Mouse (Mus musculus) G1E (cell line): ENCODE measurements around the gene Adap1. TPM values are rescaled to one million over a fixed set of nuclear protein-coding genes. Genes with fewer than 3 reads are reported as not detected.

Experiments
- ATAC-seq: 2 replicates; pipeline ENCODE4 v1.8.0; 2016; ENCODE audit warnings: mild to moderate bottlenecking; ENCODE audit not compliant: insufficient number of reproducible peaks, poor library complexity, low FRiP score, severe bottlenecking; ENCODE audit errors: extremely low read depth
- DNase-seq: peaks from one replicate; pipeline ENCODE4 v3.0.0; 2012; ENCODE audit warnings: low spot score
- H3K27me3 ChIP-seq: 2 replicates; pipeline ENCODE4 v1.6.1; 2012; ENCODE audit warnings: mild to moderate bottlenecking, low read length, inconsistent platforms; ENCODE audit not compliant: insufficient read depth
- H3K36me3 ChIP-seq: replicated peaks from 2 replicates; pipeline ENCODE3; 2012; ENCODE audit warnings: mild to moderate bottlenecking, inconsistent platforms
- H3K4me1 ChIP-seq: 2 replicates; pipeline ENCODE4 v1.6.1; 2012; ENCODE audit warnings: low read depth, low read length, inconsistent platforms, mixed read lengths; ENCODE audit not compliant: insufficient read depth
- H3K4me3 ChIP-seq: 2 replicates; pipeline ENCODE4 v1.5.1; 2012; ENCODE audit warnings: low read depth, mild to moderate bottlenecking, inconsistent platforms, low read length, moderate library complexity, mixed read lengths
- H3K9me3 ChIP-seq: replicated peaks from 2 replicates; pipeline ENCODE4 v1.6.1; 2012; ENCODE audit warnings: inconsistent platforms
- CTCF ChIP-seq: IDR thresholded peaks from 2 replicates; pipeline ENCODE4 v1.5.1; 2012; ENCODE audit warnings: low read depth, low read length, inconsistent platforms, mixed read lengths
- GATA1 ChIP-seq: IDR thresholded peaks from 2 replicates; pipeline ENCODE4 v1.6.1; 2012; ENCODE audit warnings: borderline replicate concordance, low read length, inconsistent platforms, mixed read lengths
- GATA2 ChIP-seq: IDR thresholded peaks from 2 replicates; pipeline ENCODE4 v1.6.1; 2012; ENCODE audit warnings: low read depth, low read length, inconsistent platforms, borderline replicate concordance
- POLR2AphosphoS5 ChIP-seq: IDR thresholded peaks from 2 replicates; pipeline ENCODE4 v1.6.1; 2012; ENCODE audit warnings: low read depth, low read length, inconsistent platforms; ENCODE audit not compliant: insufficient replicate concordance
- TAL1 ChIP-seq: conservative IDR thresholded peaks from 2 replicates; pipeline ENCODE4 v1.6.1; 2012; ENCODE audit warnings: low read depth, low read length, inconsistent platforms, mixed read lengths
- polyA plus RNA-seq: library from polyadenylated mRNA; stranded (reverse); fragments of >175 nt; gene quantifications from 2 replicates; pipeline ENCODE4 v1.2.3, GENCODE M21; 2012
- total RNA-seq, 2 experiments: library from RNA; stranded (forward) in 1 of 2; stranded (reverse) in 1 of 2; fragments of 200-1000 nt in 1 of 2; fragments of >200 nt in 1 of 2; fragmentation: Nextera tagmentation in 1 of 2; gene quantifications; 2 replicates each; pipeline ENCODE4 v1.2.3; 2014 to 2017

Adap1 gene
- total and polyA plus RNA-seq, 3 experiments, result 1.4 to 2.3 (median 1.8) TPM

- H3K27me3 ChIP-seq, result no peaks in the 10 kb centered on the region
- no peak for ATAC-seq
Observed at GRCm38 (mm10) chr5:139241022-139241761, 84.2 kb downstream of the Adap1 start.

GRCm38 (mm10) chr5:139237436-139237835 lies 88.0 kb downstream of the Adap1 start:
- no peak for TF ChIP-seq GATA2
- TF ChIP-seq GATA1, result no peak
- no peak for TF ChIP-seq CTCF
- TF ChIP-seq TAL1, result no peak
- no peak for TF ChIP-seq POLR2AphosphoS5
- H3K4me1 ChIP-seq, result peaks cover 7% of the 10 kb centered on the region; the same call in 1 of the 2 replicates
- DNase-seq (no peak), ATAC-seq (no peak)
- H3K27me3 ChIP-seq, result no peaks in the 10 kb centered on the region
- no peak overlapping the region for H3K4me3 ChIP-seq
- peaks cover 99% of the 10 kb centered on the region for H3K36me3 ChIP-seq
- no peaks in the 10 kb centered on the region for H3K9me3 ChIP-seq

More at GRCm38 (mm10) chr5:139241022-139241761, 84.2 kb downstream of the Adap1 start:
- Histone ChIP-seq H3K4me1 (peaks cover 16% of the 10 kb centered on the region), H3K36me3 (peaks cover 100% of the 10 kb centered on the region), H3K9me3 (no peaks in the 10 kb centered on the region), H3K4me3 (no peak overlapping the region)
- no peak for TF ChIP-seq TAL1
- no peak for TF ChIP-seq GATA2
- no peak for DNase-seq

- ATAC-seq (no peak), DNase-seq (no peak)
- no peaks in the 10 kb centered on the region for H3K27me3 ChIP-seq
- H3K9me3 ChIP-seq, result no peaks in the 10 kb centered on the region
- TF ChIP-seq GATA2 (no peak), CTCF (no peak), TAL1 (no peak), POLR2AphosphoS5 (no peak), GATA1 (no peak)
- H3K36me3 ChIP-seq, result peaks cover 98% of the 10 kb centered on the region
- no peak overlapping the region for H3K4me3 ChIP-seq
- peaks cover 1% of the 10 kb centered on the region; the same call in 1 of the 2 replicates for H3K4me1 ChIP-seq
Observed at GRCm38 (mm10) chr5:139234423-139234822, 91.0 kb downstream of the Adap1 start.

- no peaks in the 10 kb centered on the region for H3K9me3 ChIP-seq
- H3K4me3 ChIP-seq, result no peak overlapping the region
- H3K36me3 ChIP-seq, result peaks cover 97% of the 10 kb centered on the region
- DNase-seq, result no peak
- no peaks in the 10 kb centered on the region for H3K27me3 ChIP-seq
- 0 out of 2 replicates have a peak, but pooled peaks cover 1% of the 10 kb centered on the region for H3K4me1 ChIP-seq
- TF ChIP-seq GATA2 (no peak), GATA1 (no peak), TAL1 (no peak), CTCF (no peak), POLR2AphosphoS5 (no peak)
- no peak for ATAC-seq
Observed at GRCm38 (mm10) chr5:139232083-139232482, 93.3 kb downstream of the Adap1 start.

GRCm38 (mm10) chr5:139229716-139230115 lies 95.7 kb downstream of the Adap1 start:
- no peaks in the 10 kb centered on the region for H3K4me1 ChIP-seq

GRCm38 (mm10) chr5:139228318-139228717 lies 97.1 kb downstream of the Adap1 start:
- no peaks in the 10 kb centered on the region for H3K4me1 ChIP-seq
- no peak overlapping the region for H3K4me3 ChIP-seq
- ATAC-seq, result no peak
- no peak for TF ChIP-seq CTCF
- no peak for TF ChIP-seq TAL1
- no peak for TF ChIP-seq GATA1
- TF ChIP-seq POLR2AphosphoS5, result no peak
- no peak for TF ChIP-seq GATA2
- no peaks in the 10 kb centered on the region for H3K9me3 ChIP-seq
- H3K27me3 ChIP-seq, result no peaks in the 10 kb centered on the region
- DNase-seq, result no peak
- peaks cover 96% of the 10 kb centered on the region for H3K36me3 ChIP-seq

More at GRCm38 (mm10) chr5:139229716-139230115, 95.7 kb downstream of the Adap1 start:
- peaks cover 96% of the 10 kb centered on the region for H3K36me3 ChIP-seq
- no peak for DNase-seq
- no peak for ATAC-seq
- no peaks in the 10 kb centered on the region for H3K27me3 ChIP-seq
- TF ChIP-seq GATA1, result no peak
- TF ChIP-seq GATA2, result no peak
- no peak for TF ChIP-seq POLR2AphosphoS5
- no peak for TF ChIP-seq CTCF
- TF ChIP-seq TAL1, result no peak
- H3K4me3 ChIP-seq, result no peak overlapping the region
- H3K9me3 ChIP-seq, result no peaks in the 10 kb centered on the region
